Mouse (Mus musculus) intestine, postnatal 0 days (tissue): Measurements from ENCODE around the gene Dkc1. TPM values are rescaled to one million over a fixed set of nuclear protein-coding genes. Genes with fewer than 3 reads are reported as not detected.

Experiments
- ATAC-seq: fragments of 200-750 bp; cut with Nextera tagmentation; 2 replicates; pipeline ENCODE4 v1.8.0; 2017; ENCODE audit warnings: mild to moderate bottlenecking, moderate TSS enrichment, moderate library complexity
- H3K27ac ChIP-seq: fragments of 300-500 bp; sonication (generic); 2 replicates; pipeline ENCODE4 v1.5.1; 2014; ENCODE audit warnings: mild to moderate bottlenecking, low read depth, low read length, moderate library complexity
- H3K27me3 ChIP-seq: fragments of 300-500 bp; sonication (generic); replicated peaks from 2 replicates; pipeline ENCODE4 v1.6.1; 2014; ENCODE audit warnings: low read length, mixed read lengths; ENCODE audit not compliant: control insufficient read depth, insufficient read depth
- H3K36me3 ChIP-seq: fragments of 300-500 bp; sonication (generic); 2 replicates; pipeline ENCODE4 v1.6.1; 2014; ENCODE audit warnings: mild to moderate bottlenecking, moderate library complexity; ENCODE audit not compliant: control insufficient read depth, insufficient read depth
- H3K4me1 ChIP-seq: fragments of 300-500 bp; sonication (generic); replicated peaks from 2 replicates; pipeline ENCODE4 v1.6.1; 2014; ENCODE audit warnings: antibody characterized with exemption, low read length, mixed read lengths; ENCODE audit not compliant: control insufficient read depth, insufficient read depth
- H3K4me2 ChIP-seq: fragments of 300-500 bp; sonication (generic); replicated peaks from 2 replicates; pipeline ENCODE4 v1.6.1; 2014; ENCODE audit warnings: low read depth, mild to moderate bottlenecking, moderate library complexity
- H3K4me3 ChIP-seq: fragments of 300-500 bp; sonication (generic); 2 replicates; pipeline ENCODE4 v1.5.1; 2014; ENCODE audit warnings: low read depth, low read length
- H3K9ac ChIP-seq: fragments of 300-500 bp; sonication (generic); 2 replicates; pipeline ENCODE4 v1.6.1; 2014; ENCODE audit warnings: mild to moderate bottlenecking, low read depth, low read length
- H3K9me3 ChIP-seq: fragments of 300-500 bp; sonication (generic); 2 replicates; pipeline ENCODE4 v1.6.1; 2016; ENCODE audit warnings: mixed run types; ENCODE audit not compliant: control insufficient read depth
- CTCF ChIP-seq: sonication (generic); IDR thresholded peaks from 2 replicates; pipeline ENCODE4 v1.5.1; 2016; ENCODE audit warnings: low read depth, mild to moderate bottlenecking, control low read depth, antibody characterized with exemption, moderate library complexity
- WGBS: fragments of 180-500 bp; shearing (Covaris S2); extraction: QIAGEN DNeasy Blood & Tissue Kit; methylation state at CpG from one replicate; pipeline ENCODE4 v1.1.7; 2014; 5-methylcytosine and 5-hydroxymethylcytosine counted together
- polyA plus RNA-seq: library from polyadenylated mRNA; unstranded; fragments of >200 nt; fragmentation: Nextera tagmentation; extraction: Ambion mirVana; gene quantifications from 2 replicates; pipeline ENCODE4 v1.2.1, GENCODE M21; 2015

Dkc1 gene
- polyA plus RNA-seq, 1 experiment from 2014 or later: 27.3 TPM

DNA sequence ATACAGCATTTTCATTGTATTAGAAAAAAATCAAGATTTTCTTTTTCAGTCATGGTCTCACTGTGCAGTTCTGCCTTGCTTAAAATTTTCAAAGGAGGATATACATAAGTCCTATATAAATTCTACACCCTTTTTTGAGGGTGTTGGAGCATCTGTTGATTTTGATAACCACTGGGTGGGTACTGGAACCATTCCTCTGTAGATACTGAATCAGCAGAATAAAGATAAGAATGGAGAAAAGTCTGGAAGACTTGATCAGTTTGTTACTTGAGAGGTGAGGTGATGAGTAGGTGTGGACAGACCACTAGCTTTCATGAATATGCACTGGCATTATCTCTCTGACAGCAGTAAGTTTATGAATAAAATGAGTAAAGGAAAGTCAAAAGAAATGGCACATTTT is 19.9 kb downstream of the Dkc1 start:
- Histone ChIP-seq H3K9ac (no peak overlapping the region), H3K9me3 (no peaks in the 10 kb centered on the region), H3K4me1 (no peaks in the 10 kb centered on the region), H3K36me3 (peaks cover 36% of the 10 kb centered on the region), H3K27me3 (no peaks in the 10 kb centered on the region), H3K4me3 (no peak overlapping the region), H3K27ac (no peak overlapping the region), H3K4me2 (no peak overlapping the region)
- TF ChIP-seq CTCF: no peak
- no peak for ATAC-seq

GRCm38 (mm10) chrX:75125606-75126005 is 30.0 kb downstream of the Dkc1 start:
- no peaks in the 10 kb centered on the region for H3K9me3 ChIP-seq
- H3K9ac ChIP-seq: no peak overlapping the region
- no peak overlapping the region for H3K4me3 ChIP-seq
- H3K4me2 ChIP-seq: no peak overlapping the region
- no peaks in the 10 kb centered on the region for H3K4me1 ChIP-seq
- no peaks in the 10 kb centered on the region for H3K27me3 ChIP-seq
- 54% methylated on average over 3 of the region's 3 CpGs for WGBS
- TF ChIP-seq CTCF: no peak
- H3K36me3 ChIP-seq: peaks cover 9% of the 10 kb centered on the region; the same call in 1 of the 2 replicates
- H3K27ac ChIP-seq: no peak overlapping the region
- peak; percentile 34; the same call in 1 of the 2 replicates for ATAC-seq

DNA sequence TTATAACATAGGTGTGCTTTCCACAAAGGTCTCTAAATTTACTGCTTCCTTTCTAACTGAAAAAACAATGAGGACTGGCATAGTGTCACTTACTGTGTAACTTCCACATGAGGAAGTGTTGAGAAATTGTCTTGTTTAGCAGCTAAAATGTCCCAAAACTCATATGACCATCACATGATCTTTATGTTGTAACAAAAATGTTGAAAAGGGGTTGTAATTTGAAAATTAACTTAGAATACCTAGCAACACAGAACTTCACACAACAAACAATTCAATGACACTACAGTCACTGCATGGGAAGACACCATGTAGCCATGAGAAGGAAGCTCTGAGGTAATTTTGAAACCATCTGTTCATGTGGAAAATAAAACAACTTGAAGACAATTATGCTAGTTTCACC is 31.2 kb downstream of the Dkc1 start:
- no peak overlapping the region for H3K27ac ChIP-seq
- no peaks in the 10 kb centered on the region for H3K9me3 ChIP-seq
- H3K4me3 ChIP-seq: no peak overlapping the region
- H3K9ac ChIP-seq: no peak overlapping the region
- peaks cover 7% of the 10 kb centered on the region; the same call in 1 of the 2 replicates for H3K36me3 ChIP-seq
- H3K4me2 ChIP-seq: peak overlapping the region; percentile 57; the same call in 1 of the 2 replicates
- H3K4me1 ChIP-seq: no peaks in the 10 kb centered on the region
- H3K27me3 ChIP-seq: no peaks in the 10 kb centered on the region
- ATAC-seq: no peak
- TF ChIP-seq CTCF: no peak

GRCm38 (mm10) chrX:75128333-75128980 is 32.8 kb downstream of the Dkc1 start:
- no peak for TF ChIP-seq CTCF
- H3K4me3 ChIP-seq: no peak overlapping the region
- no peaks in the 10 kb centered on the region for H3K36me3 ChIP-seq
- no peaks in the 10 kb centered on the region for H3K9me3 ChIP-seq
- no peaks in the 10 kb centered on the region for H3K27me3 ChIP-seq
- ATAC-seq: peak; percentile 46
- H3K9ac ChIP-seq: no peak overlapping the region
- peak overlapping the region; percentile 57 for H3K4me2 ChIP-seq
- H3K4me1 ChIP-seq: no peaks in the 10 kb centered on the region
- peak overlapping the region; percentile 42; the same call in 1 of the 2 replicates for H3K27ac ChIP-seq

GRCm38 (mm10) chrX:75129474-75129873 is 33.8 kb downstream of the Dkc1 start:
- no peak for ATAC-seq
- 31% methylated on average over 2 of the region's 2 CpGs for WGBS
- H3K27me3 ChIP-seq: no peaks in the 10 kb centered on the region
- no peaks in the 10 kb centered on the region for H3K9me3 ChIP-seq
- peak overlapping the region; percentile 57 for H3K4me2 ChIP-seq
- no peaks in the 10 kb centered on the region for H3K4me1 ChIP-seq
- H3K4me3 ChIP-seq: peak overlapping the region; percentile 54
- H3K27ac ChIP-seq: no peak overlapping the region
- TF ChIP-seq CTCF: no peak
- H3K9ac ChIP-seq: no peak overlapping the region
- H3K36me3 ChIP-seq: no peaks in the 10 kb centered on the region

DNA sequence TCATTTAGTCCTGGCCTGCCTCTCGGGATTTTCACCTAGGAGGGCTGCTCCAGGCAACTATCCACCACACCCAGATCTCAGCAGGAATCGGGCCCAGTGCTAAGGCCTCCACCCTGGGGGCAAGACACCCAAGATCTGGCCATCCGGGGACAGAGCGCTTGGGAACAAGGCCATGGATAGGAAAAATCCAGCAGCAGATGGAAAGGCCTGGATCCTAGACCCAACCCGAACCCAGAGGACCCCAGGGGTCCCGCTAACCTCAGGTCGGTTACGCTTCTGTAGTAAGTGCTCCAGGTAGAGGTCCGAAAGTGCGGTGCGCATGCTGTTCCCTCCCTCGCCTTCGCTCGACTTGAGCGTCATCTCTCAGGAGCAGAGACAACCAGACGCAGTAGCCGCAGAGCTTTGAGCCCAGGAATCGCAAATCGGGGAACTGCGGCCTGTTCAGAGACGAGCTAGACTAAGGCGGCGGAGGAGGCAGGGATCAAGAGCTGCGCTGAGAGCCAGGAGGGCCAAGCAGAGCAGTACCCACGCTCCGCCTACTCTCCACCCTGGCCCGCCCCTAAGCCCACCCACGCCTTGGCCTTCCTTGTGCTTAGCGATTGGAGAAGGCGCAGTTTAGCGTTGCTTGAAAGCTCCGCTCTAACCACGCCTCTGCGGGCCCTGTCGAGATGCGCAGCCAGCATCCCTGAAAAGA is 35.0 kb downstream of the Dkc1 start, which contains the start of gene Mpp1:
TSS of gene Mpp1 (minus strand) at position 550 of the 694 bp plus-strand sequence.
- H3K27ac ChIP-seq: peak within 1 kb of the TSS; percentile 86
- peak within 1 kb of the TSS; percentile 54 for H3K4me3 ChIP-seq
- peak within 1 kb of the TSS; percentile 57 for H3K4me2 ChIP-seq
- H3K9ac ChIP-seq: peak within 1 kb of the TSS; percentile 65
- H3K36me3 ChIP-seq: no peaks in the 10 kb centered on the region
- peak; percentile 91 for ATAC-seq
- TF ChIP-seq CTCF: no peak
- H3K4me1 ChIP-seq: no peaks in the 10 kb centered on the region
- 25% methylated on average over 36 of the region's 36 CpGs for WGBS
- H3K27me3 ChIP-seq: no peaks in the 10 kb centered on the region
- no peaks in the 10 kb centered on the region for H3K9me3 ChIP-seq
